Mouse (Mus musculus) NIH3T3 (cell line): ENCODE results near the gene Ank2.
A peak's percentile ranks its signal among the peaks of the same experiment; 100 is the strongest.

Experiments
- DNase-seq: peaks from one replicate; pipeline ENCODE4 v3.0.0-alpha.2; 2012; ENCODE audit warnings: low read depth

Gene Ank2

GRCm38 (mm10) chr3:127235271-127235670, 263.9 kb downstream of the Ank2 start:
- no peak for DNase-seq

DNA sequence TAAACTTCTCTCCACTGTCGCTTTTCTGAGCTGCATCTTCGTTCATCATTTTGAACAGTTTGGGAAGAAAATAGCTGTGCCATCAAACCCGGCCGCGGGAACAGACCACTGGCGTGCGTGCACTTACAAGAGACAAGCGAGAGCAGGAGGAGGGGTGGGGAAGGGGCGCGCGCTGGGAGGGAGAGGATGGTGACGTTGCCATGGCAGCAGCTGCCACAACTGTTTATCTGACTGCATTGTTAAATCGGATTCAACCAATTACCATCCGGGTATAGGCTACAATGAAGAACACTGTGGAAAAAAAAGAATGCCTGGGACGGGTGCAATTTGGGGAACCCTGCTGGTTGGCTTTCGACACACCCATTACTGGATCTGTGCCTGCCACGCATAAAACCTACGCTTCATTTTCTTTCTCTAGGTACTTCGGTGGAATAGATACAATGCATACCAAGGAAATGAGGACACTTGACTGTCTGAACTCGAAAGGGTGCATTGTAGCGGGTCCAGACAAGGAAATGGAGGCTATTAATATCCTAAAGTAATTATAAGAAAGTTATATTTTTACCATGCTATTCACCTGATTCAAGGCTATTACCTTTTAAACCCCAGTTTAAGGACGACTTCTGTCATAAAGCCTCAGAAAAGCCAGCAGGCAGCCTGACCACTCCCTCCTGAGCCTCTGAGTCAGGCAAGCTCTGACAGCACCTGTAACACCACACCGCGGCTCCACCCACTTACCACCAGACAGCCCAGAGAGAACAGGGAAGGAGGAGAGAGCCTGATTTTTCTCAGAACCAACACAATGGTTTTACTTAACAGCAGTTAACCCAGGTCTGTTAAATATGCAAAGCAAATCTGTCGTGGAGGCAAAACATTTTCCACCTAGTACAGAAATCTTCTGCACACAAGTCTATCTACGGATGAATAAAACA, 273.1 kb downstream of the Ank2 start:
- peak; percentile 9 for DNase-seq

DNA sequence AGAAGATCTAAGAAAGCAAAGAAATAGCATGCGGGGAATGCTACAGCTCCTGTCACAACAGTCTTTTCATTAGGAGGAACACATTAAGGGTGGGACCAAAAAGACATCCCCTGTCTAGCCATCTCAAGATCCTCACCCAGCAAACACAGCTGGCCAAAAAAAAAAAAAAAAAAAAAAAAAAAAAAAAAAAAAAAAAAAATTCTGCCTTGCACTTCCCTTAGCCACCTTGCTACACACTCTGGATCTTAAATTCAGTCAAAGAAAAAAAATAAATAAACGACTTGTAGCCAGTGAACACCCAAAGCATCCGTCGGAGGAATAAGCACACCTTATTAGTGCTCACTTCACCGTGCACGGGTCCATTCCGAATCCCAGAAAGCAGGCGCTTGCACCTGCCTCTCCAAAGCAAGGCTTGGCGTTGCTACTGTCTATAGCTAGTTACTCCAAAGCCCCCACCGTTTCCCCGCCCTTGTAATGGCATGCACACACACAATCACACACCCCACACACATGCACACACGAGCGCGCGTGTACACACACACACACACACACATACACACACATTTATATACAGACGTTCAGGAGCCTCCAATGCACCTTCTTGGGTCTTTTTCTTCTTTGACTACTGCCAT, 273.9 kb downstream of the Ank2 start:
- DNase-seq: no peak

- DNase-seq: no peak
Observed at GRCm38 (mm10) chr3:127224315-127225166, 274.6 kb downstream of the Ank2 start.

GRCm38 (mm10) chr3:127222086-127222485, 277.1 kb downstream of the Ank2 start:
- DNase-seq: no peak

DNA sequence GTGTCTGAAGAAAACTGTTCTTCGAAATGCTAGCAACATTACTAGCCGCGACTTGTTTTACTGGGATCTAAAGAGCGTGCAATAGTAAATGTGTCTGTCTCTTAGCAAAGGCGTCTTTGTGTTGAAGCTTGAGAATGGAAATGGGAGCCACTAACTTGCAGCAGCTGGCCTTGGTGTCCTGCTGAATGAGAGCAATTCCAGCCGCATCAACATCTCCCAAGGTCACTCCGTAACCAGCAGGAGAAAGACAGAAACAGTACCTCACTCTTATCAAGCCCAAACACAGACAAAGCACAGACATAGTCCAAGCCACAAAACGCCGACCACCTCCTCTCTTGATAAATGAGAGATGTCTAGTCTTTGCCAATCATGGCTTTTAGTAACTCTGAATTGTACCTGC, 278.3 kb downstream of the Ank2 start:
- DNase-seq: no peak

DNA sequence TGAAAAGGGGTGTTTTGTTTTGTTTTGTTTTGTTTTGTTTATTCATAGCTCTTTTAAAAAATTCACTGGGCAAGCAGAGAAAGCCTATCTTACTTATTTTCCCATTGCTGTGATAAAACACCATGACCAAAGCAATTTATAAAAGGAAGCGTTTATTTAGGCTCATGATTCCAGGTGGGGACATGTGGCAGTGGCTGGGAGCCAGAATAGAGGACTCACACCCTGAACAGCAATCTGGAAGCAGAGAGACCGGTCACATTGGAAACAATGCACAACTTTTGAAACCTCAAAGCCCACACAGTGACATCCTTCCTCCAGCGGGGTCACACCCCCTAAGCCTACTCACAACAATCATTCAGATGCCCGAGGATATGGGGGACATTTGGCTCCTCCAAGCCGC, 285.6 kb downstream of the Ank2 start:
- no peak for DNase-seq

- no peak for DNase-seq
Observed at GRCm38 (mm10) chr3:127211119-127211518, 288.0 kb downstream of the Ank2 start.

DNA sequence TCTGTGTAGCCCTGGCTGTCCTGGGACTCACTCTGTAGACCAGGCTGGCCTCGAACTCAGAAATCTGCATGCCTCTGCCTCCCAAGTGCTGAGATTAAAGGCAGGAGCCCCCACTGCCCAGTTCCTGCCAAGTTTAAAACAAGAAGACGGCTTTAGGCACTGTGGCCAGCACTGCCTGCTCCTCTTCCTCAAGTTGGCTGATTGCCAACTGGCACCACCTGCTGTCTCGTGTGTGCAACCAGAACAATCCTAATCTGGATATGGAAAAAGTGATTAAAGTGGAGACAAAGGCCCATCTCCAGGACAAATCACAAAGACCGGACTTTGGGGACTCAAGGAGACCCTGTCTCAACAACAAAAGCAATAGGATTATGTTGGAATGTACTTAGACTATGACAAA, 288.6 kb downstream of the Ank2 start:
- no peak for DNase-seq

DNA sequence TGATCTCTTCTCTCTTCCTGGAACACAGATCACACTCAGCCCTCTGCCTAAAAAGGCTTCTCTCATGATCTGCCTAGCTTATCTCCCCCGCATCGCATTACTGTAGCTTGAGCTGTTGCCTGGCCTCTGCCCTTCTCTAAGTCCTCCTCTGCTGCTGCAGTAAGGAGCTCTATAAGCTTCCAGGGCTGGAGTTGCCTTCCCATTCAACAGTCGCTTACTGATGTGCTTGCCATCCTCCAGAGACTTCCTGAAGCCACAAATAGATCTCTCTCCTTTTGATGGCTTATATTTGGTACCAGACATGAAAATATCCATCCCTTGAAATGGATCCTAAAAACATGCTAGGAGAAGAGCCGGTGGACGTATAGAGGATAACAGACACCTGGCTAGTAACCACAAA, 290.3 kb downstream of the Ank2 start:
- no peak for DNase-seq

- no peak for DNase-seq
Observed at GRCm38 (mm10) chr3:127205883-127206434, 293.2 kb downstream of the Ank2 start.

GRCm38 (mm10) chr3:127202484-127203115, 296.6 kb downstream of the Ank2 start:
- DNase-seq: peak; percentile 58

DNA sequence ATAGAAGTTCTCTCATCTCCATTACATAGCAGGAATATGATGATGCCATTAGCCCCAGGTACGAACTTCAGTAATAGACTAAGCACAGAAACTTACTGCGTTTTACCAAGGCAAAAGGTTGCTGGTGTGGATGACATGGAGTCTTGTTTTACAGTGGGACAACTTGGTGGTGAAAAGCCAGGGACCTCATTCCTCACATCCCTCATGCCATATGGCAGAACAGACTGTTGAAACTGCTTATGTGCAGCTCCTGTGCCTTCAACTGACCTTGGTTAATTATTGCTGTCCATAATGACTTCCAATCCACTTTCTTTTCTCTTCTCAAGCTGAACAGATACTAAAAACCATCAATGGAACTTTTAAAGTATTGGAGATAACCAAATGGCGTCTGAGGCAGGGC, 298.4 kb downstream of the Ank2 start:
- DNase-seq: no peak

- DNase-seq: no peak
Observed at GRCm38 (mm10) chr3:127199112-127199665, 300.0 kb downstream of the Ank2 start.

DNA sequence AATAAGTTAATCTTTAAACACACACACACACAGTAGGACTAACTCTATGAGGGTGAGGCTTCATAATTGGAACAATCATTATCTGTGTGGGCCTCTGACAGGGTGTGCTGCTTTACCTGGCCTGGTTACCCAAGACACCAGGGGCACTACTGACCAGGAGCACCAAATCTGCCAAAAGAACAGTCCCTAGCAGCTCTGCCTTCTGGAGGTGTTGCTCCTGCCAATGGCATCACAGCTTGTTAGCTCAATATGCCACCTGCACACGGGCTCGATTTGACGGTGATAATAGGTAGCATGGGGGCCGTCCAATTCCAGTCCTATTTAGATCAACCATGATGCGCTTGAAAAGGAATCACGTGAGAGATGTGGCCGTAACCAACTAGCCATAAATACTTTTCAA, 300.5 kb downstream of the Ank2 start:
- no peak for DNase-seq

DNA sequence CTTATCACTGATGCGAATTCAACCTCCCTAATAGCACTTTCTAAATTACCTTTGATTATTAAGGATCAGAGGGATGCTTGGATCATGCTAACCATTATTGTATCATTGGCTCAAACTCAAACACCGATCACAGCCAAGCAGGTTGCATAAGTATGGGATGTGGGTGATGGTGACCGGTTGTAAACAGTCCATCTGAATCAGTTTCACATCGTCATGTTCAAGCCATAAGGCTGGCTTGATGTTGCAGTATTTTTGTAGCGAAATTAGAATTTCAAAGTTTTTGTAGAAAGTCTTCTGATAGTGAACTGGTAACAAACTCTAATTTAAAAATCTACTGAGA, 310.4 kb downstream of the Ank2 start:
- DNase-seq: no peak

DNA sequence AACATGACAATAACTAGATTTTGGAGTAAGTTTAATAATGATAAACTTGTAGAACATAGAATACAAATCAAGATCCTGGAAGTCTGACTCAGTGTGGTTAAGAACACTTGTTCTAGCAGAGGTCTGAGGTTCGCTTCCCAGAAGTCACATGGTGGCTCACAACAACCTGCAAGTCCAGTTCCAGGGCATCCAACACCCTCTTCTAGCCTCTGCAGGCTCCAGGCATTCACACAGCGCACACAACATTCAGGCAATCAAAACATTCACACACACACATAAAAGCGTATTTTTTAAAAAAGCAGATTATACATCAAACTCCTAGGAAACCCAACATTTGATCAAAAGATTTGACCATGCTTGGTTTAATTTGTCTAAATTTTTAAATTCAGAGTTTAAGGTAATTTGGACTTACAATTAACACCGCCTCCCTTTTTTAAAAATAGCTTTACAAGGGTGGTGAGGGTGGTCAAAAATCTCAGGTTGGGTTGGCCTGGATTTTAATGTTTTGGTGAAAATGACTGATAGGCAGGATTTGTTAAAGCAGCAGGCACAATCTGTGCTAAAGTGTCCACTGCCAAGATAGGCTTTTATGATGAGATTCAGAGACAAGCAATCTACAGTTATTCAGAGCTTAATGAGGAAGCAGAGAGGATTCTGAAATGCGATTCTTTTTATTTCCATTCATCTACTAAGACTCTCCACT, 310.9 kb downstream of the Ank2 start:
- no peak for DNase-seq

- no peak for DNase-seq
Observed at GRCm38 (mm10) chr3:127187081-127187480, 312.1 kb downstream of the Ank2 start.

DNA sequence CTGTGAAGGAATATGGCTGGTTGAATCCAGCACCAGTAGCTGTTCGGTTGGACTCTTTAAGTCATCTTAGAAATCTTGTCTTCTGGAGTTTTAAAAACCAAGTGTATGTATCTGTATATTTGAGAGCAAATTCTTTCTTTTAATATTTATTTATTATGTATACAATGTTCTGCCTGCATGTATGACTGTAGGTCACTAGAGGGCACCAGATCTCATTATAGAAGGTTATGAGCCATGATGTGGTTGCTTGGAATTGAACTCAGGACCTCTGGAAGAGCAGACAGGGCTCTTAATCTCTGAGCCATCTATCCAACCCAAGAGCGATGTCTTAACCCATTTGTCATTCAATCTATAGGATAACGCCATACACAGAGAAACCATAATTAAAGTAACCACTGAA, 312.9 kb downstream of the Ank2 start:
- DNase-seq: no peak

DNA sequence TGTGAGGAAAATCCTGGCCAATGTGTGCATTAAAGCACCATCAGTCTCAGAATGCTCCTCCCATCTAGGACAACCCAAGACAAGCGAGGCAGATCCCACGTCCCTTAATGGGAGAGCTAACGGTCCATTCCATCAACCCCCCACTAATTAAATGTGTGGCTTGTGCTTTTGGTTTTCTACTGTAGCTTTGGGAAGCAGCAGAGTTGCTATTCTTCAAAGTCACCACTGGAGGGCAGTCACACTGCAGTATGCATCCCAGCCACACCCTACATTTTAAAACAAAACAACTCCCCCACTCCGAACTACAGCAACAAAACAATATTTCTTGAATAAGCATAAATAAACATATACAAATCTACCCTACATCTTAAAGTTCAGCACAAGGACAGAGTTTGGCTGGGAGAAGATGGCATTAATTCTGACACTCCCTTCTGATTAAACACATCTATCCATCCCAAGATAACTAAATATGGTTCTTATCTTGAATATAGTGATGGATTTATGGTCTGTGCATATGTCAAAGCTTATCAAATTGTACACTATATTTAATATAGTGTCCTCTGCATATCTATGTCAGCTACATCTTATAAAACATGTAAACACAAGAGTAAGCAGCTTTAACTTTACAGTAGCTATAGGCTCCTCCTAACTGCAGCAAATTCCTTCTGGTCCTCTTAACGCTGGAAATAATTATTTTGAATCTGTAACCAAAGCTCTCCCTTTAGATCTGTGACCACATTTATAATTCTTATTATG, 315.0 kb downstream of the Ank2 start:
- DNase-seq: peak; percentile 79
